Mouse (Mus musculus) C3H10T1/2 (cell line): ENCODE measurements around the gene Olfr411. TPM values are rescaled to one million over a fixed set of nuclear protein-coding genes. Genes with fewer than 3 reads are reported as not detected.

ENCODE experiments used
- polyA plus RNA-seq, 2 experiments: library from polyadenylated mRNA; unstranded; fragments of >200 nt; fragmentation: generic; extraction: Trizol; gene quantifications; one replicate each; pipeline ENCODE4 v1.2.1; 2012; ENCODE audit warnings: missing spikeins in 2 of 2

Gene Olfr411
- polyA plus RNA-seq = not detected

DNA sequence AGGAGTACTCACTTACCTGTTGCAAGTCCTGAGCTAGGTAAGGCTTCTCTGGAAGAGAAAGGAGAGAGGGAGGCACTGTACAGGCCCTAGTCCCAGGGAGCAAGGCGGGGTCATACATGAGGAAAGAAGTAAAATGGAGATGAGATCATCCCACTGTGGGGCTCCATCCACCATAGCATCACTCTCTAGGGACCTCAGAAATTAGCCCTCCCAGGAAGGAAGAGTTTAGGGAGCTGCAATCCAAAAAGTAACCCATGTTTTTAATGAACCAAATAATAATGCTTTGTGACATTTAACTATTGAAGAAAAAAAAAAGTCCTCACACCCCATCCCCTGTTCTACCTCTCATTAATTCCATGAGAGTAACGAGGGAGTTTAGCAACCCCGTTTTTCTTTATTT, at the start of gene Olfr411:
TSS of gene Olfr411 (minus strand) at position 101 of the 400 bp plus-strand sequence.

DNA sequence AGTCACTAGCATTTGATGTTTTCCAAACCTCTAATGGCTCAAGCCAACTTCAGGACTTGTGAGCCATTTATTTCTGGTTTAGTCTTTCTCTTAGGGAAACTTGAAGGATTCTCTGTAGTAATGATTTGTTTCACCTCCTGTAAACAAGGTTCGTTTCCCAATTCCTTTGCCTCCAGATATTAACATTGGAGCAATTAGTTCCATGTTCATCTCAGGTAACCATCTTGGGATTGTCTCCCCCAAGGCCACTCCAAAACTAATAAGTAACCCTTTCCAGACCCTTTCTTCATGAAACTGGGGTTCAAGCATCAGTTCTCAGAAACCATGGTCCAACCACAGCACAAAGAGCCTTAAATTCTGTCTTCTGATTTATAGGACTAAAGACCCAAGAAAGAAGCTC, 9.3 kb upstream of the Olfr411 start, which contains the start of gene Olfr412:
TSS of gene Olfr412 (plus strand) at position 301 of the 400 bp plus-strand sequence.

DNA sequence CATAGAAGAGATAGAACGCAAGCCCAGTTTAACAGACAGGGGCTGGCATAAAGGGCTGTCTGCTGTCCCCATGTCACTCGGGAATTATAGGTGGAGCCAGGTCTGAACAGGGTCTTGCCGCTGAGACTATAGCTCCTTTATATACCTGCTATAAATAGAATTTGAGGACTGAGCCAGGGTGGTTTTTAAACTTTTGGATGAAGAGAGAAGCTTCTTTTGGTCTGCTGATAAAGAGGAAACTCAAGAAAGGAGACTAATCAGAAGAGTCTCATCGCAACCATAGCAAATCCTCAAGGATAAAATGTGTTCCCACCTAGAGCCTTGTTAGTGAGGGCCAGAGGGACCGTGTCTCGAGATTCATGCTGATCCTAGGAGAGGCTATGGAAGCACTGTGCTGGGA, 14.5 kb downstream of the Olfr411 start, which contains the start of gene Olfr410:
TSS of gene Olfr410 (minus strand) at position 101 of the 400 bp plus-strand sequence.

Other genes starting within 250 kb of the Olfr411 start
- not detected for gene Olfr401, start 238.9 kb downstream of the Olfr411 start, polyA plus RNA-seq
- not detected for gene Olfr402, start 199.1 kb downstream of the Olfr411 start, polyA plus RNA-seq
- gene Olfr403, start 166.4 kb downstream of the Olfr411 start, polyA plus RNA-seq = not detected
- not detected for gene Olfr43, start 141.3 kb downstream of the Olfr411 start, polyA plus RNA-seq
- gene Olfr406, start 92.8 kb downstream of the Olfr411 start, polyA plus RNA-seq = not detected
- gene Olfr59, start 68.9 kb downstream of the Olfr411 start, polyA plus RNA-seq = not detected
- gene Olfr410, start 14.6 kb downstream of the Olfr411 start, polyA plus RNA-seq = not detected
- gene Olfr412, start 9.4 kb upstream of the Olfr411 start, polyA plus RNA-seq = not detected